Mouse (Mus musculus): ENCODE measurements around the gene Copg1.

DNA sequence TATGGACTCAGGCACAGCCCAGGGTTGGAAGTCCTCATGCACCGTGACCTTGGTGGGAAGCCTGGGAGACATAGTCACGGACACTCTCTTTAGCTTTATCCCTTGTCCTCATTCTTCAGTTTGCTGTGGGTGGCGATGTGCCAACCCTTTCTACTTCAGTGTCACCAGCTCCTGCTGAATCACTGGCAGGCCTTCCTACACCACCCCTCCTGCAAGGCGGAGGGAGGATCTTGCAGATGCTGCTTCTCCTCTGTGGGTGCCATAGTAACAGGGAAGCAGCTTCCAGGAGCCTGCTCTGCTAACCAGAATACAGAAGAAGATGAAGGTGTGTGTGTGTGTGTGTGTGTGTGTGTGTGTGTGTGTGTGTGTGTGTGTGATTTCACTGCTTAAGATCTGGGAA lies 4.8 kb upstream of the Copg1 start:
- no peak for TF ChIP-seq CTCF (IDR thresholded peaks at IDR 0.05; ENCODE audit: control insufficient read depth, insufficient read depth, insufficient replicate concordance, low read depth, low read length)
- TF ChIP-seq POLR2A (IDR thresholded peaks at IDR 0.05; ENCODE audit: control insufficient read depth, low read depth, low read length), result no peak

All from testis, adult 2 months (tissue).